Comparison of ENCODE assay signal across 8 mouse cellular contexts in the genomic region with DNA sequence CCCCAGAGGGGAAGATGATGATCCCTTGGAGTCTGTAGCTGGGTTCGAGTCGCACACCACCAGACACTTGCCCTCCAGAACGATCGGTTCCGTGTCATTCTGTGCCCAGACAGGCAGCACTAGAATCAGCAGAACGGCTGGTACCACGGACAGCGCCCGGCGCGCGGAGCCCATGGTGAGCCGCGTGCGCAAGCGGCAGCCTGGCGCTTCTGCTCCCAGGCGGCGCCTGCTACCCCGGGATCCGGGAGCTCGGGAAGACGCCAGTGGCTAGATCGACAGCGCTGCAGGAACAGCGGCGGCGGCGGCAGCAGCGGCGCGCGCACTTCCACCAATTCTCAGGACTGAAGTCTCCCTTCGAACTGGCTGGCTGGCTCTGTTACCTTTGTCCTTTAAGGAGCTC. TPM values are rescaled to one million over a fixed set of nuclear protein-coding genes. Genes with fewer than 3 reads are reported as not detected.
DNase-seq lines count a peak whose midpoint lies in the region; ATAC-seq lines count a peak whose summit lies in the region.

No protein-coding gene starts in this region.

- intact Hi-C loops in left cerebral cortex, postnatal 10 days (cut with DNase I): loop anchor here (10.0 kb wide), 1 partner anchor 1127 kb away; no protein-coding TSS in a partner anchor

- peak overlapping the region; percentile 1; the same call in 1 of the 2 replicates for H3K4me3 ChIP-seq in intestine, embryonic 16.5 days (ENCODE audit: low read length)
- peak overlapping the region; percentile 56 for H3K4me3 ChIP-seq in midbrain, embryonic 10.5 days
- H3K4me3 ChIP-seq in stomach, embryonic 14.5 days (ENCODE audit: low read depth, low read length): peak overlapping the region; percentile 17

- no peak overlapping the region for H3K27ac ChIP-seq in intestine, embryonic 16.5 days (ENCODE audit: low read length)
- H3K27ac ChIP-seq in midbrain, embryonic 10.5 days (replicated peaks): no peak overlapping the region
- H3K27ac ChIP-seq in stomach, embryonic 14.5 days (ENCODE audit: low read length): no peak overlapping the region

- H3K27me3 ChIP-seq in intestine, embryonic 16.5 days (replicated peaks; ENCODE audit: control insufficient read depth, insufficient read depth, low read length): peaks cover 34% of the 10 kb centered on the region
- peaks cover 62% of the 10 kb centered on the region for H3K27me3 ChIP-seq in midbrain, embryonic 10.5 days (ENCODE audit: low read depth, poor library complexity, severe bottlenecking)
- H3K27me3 ChIP-seq in stomach, embryonic 14.5 days (ENCODE audit: control insufficient read depth, insufficient read depth, low read length): peaks cover 29% of the 10 kb centered on the region

- under 1% methylated on average over 34 of the region's 34 CpGs for WGBS in intestine, embryonic 16.5 days
- under 1% methylated on average over 34 of the region's 34 CpGs for WGBS in midbrain, embryonic 10.5 days
- WGBS in stomach, embryonic 14.5 days: under 1% methylated on average over 34 of the region's 34 CpGs

- no peak overlapping the region for H3K9ac ChIP-seq in intestine, embryonic 16.5 days (ENCODE audit: low read depth, low read length)
- no peak overlapping the region for H3K9ac ChIP-seq in stomach, embryonic 14.5 days (replicated peaks; ENCODE audit: low read depth, low read length)

- H3K36me3 ChIP-seq in intestine, embryonic 16.5 days (ENCODE audit: control insufficient read depth, insufficient read depth, low read length): no peaks in the 10 kb centered on the region
- no peaks in the 10 kb centered on the region for H3K36me3 ChIP-seq in midbrain, embryonic 10.5 days
- H3K36me3 ChIP-seq in stomach, embryonic 14.5 days (ENCODE audit: control insufficient read depth, insufficient read depth, low read length): no peaks in the 10 kb centered on the region

- H3K4me2 ChIP-seq in intestine, embryonic 16.5 days (ENCODE audit: low read depth, low read length): peak overlapping the region; percentile 2; the same call in 1 of the 2 replicates
- peak overlapping the region; percentile 37 for H3K4me2 ChIP-seq in stomach, embryonic 14.5 days (replicated peaks; ENCODE audit: low read depth, low read length)

- H3K4me1 ChIP-seq in intestine, embryonic 16.5 days (ENCODE audit: control insufficient read depth, insufficient read depth, low read length): 0 out of 2 replicates have a peak, but pooled peaks cover 2% of the 10 kb centered on the region
- peaks cover 40% of the 10 kb centered on the region for H3K4me1 ChIP-seq in midbrain, embryonic 10.5 days
- H3K4me1 ChIP-seq in stomach, embryonic 14.5 days (ENCODE audit: control insufficient read depth, insufficient read depth, low read length): no peaks in the 10 kb centered on the region

- peak; percentile 36; the same call in 1 of the 2 replicates for ATAC-seq in common myeloid progenitor, adult 5-6 weeks (replicated peaks; ENCODE audit: low read depth, poor library complexity, severe bottlenecking)
- peak; percentile 90 for ATAC-seq in intestine, embryonic 16.5 days
- peak; percentile 67; the same call in 1 of the 2 replicates for ATAC-seq in stomach, embryonic 14.5 days (ENCODE audit: insufficient number of reproducible peaks, insufficient read depth, low FRiP score, low read depth)

- H3K9me3 ChIP-seq in intestine, embryonic 16.5 days (ENCODE audit: control insufficient read depth, low read length): no peaks in the 10 kb centered on the region
- H3K9me3 ChIP-seq in midbrain, embryonic 10.5 days (replicated peaks): no peaks in the 10 kb centered on the region
- H3K9me3 ChIP-seq in stomach, embryonic 14.5 days (ENCODE audit: control insufficient read depth, low read depth, low read length): no peaks in the 10 kb centered on the region

- peak; percentile 89 to 93 for DNase-seq in adrenal gland, adult (ENCODE audit: inconsistent age in 2 of 2, low spot score in 1 of 2)
- peak; percentile 19 for DNase-seq in gastrocnemius, postnatal 25 days
- DNase-seq in left cerebral cortex, postnatal 10 days (ENCODE audit: extremely low spot score in 1 of 2, low spot score in 2 of 2): peak; percentile 59 to 77
- peak; percentile 81 for DNase-seq in midbrain, embryonic 10.5 days (ENCODE audit: low spot score)
- DNase-seq in thymus, postnatal 36 days: no peak

RNA-seq across cellular contexts. Expression of a gene that starts 1.1 kb away (rescaled TPM):
- not detected in 2 replicates for total RNA-seq in common myeloid progenitor, adult 5-6 weeks (2017)
- total RNA-seq in gastrocnemius, postnatal 25 days (2021): not detected
- 0.10 and 0.29 TPM in 2 replicates for polyA plus RNA-seq in intestine, embryonic 16.5 days (2015; fragmentation: Nextera tagmentation; extraction: Ambion mirVana)
- total RNA-seq in left cerebral cortex, postnatal 10 days (2021): 10 to 100 TPM; 12.9 to 16.8 TPM
- 0.53 and 0.67 TPM in 2 replicates for polyA plus RNA-seq in midbrain, embryonic 10.5 days (2016; fragmentation: Nextera tagmentation; extraction: Ambion mirVana)
- polyA plus RNA-seq in stomach, embryonic 14.5 days (2014; fragmentation: Nextera tagmentation; extraction: Ambion mirVana): 0.31 and 0.38 TPM in 2 replicates

Comparison
In these comparisons a context has a peak if more than half of its experiments do, and no peak if none do; other contexts are left out.
1. DNase-seq: peak in adrenal gland, adult (2 of 2), gastrocnemius, postnatal 25 days (single experiment), left cerebral cortex, postnatal 10 days (2 of 2) and midbrain, embryonic 10.5 days (single experiment); none in thymus, postnatal 36 days (0 of 2).
2. ATAC-seq: peak in every context shown above with its lines; median percentile 90 in intestine, embryonic 16.5 days; 67 in stomach, embryonic 14.5 days; 36 in common myeloid progenitor, adult 5-6 weeks.
3. H3K4me3 ChIP-seq: peak in every context shown above with its lines; median percentile 56 in midbrain, embryonic 10.5 days; 17 in stomach, embryonic 14.5 days; 1 in intestine, embryonic 16.5 days.
4. RNA of a gene that starts 1.1 kb away (total RNA-seq): 12.9 to 16.8 TPM in left cerebral cortex, postnatal 10 days; not detected in gastrocnemius, postnatal 25 days and not detected in common myeloid progenitor, adult 5-6 weeks; every median in the first group is over 10 times any median in the second.